Mouse (Mus musculus) intestine, postnatal 0 days (tissue): ENCODE results near the gene Unc93a. TPM values are rescaled to one million over a fixed set of nuclear protein-coding genes. Genes with fewer than 3 reads are reported as not detected.
"Not testable (repeated sequence)": the region's sequence is repeated elsewhere in the genome, so short reads cannot be mapped to it uniquely, and the experiment has no call there.

ENCODE experiments used
- ATAC-seq: fragments of 200-750 bp; cut with Nextera tagmentation; 2 replicates; pipeline ENCODE4 v1.8.0; 2017; ENCODE audit warnings: mild to moderate bottlenecking, moderate TSS enrichment, moderate library complexity
- H3K27ac ChIP-seq: fragments of 300-500 bp; sonication (generic); 2 replicates; pipeline ENCODE4 v1.5.1; 2014; ENCODE audit warnings: mild to moderate bottlenecking, low read depth, low read length, moderate library complexity
- H3K27me3 ChIP-seq: fragments of 300-500 bp; sonication (generic); replicated peaks from 2 replicates; pipeline ENCODE4 v1.6.1; 2014; ENCODE audit warnings: low read length, mixed read lengths; ENCODE audit not compliant: control insufficient read depth, insufficient read depth
- H3K36me3 ChIP-seq: fragments of 300-500 bp; sonication (generic); 2 replicates; pipeline ENCODE4 v1.6.1; 2014; ENCODE audit warnings: mild to moderate bottlenecking, moderate library complexity; ENCODE audit not compliant: control insufficient read depth, insufficient read depth
- H3K4me1 ChIP-seq: fragments of 300-500 bp; sonication (generic); replicated peaks from 2 replicates; pipeline ENCODE4 v1.6.1; 2014; ENCODE audit warnings: antibody characterized with exemption, low read length, mixed read lengths; ENCODE audit not compliant: control insufficient read depth, insufficient read depth
- H3K4me2 ChIP-seq: fragments of 300-500 bp; sonication (generic); replicated peaks from 2 replicates; pipeline ENCODE4 v1.6.1; 2014; ENCODE audit warnings: low read depth, mild to moderate bottlenecking, moderate library complexity
- H3K4me3 ChIP-seq: fragments of 300-500 bp; sonication (generic); 2 replicates; pipeline ENCODE4 v1.5.1; 2014; ENCODE audit warnings: low read depth, low read length
- H3K9ac ChIP-seq: fragments of 300-500 bp; sonication (generic); 2 replicates; pipeline ENCODE4 v1.6.1; 2014; ENCODE audit warnings: mild to moderate bottlenecking, low read depth, low read length
- H3K9me3 ChIP-seq: fragments of 300-500 bp; sonication (generic); 2 replicates; pipeline ENCODE4 v1.6.1; 2016; ENCODE audit warnings: mixed run types; ENCODE audit not compliant: control insufficient read depth
- WGBS: fragments of 180-500 bp; shearing (Covaris S2); extraction: QIAGEN DNeasy Blood & Tissue Kit; methylation state at CpG from one replicate; pipeline ENCODE4 v1.1.7; 2014; 5-methylcytosine and 5-hydroxymethylcytosine counted together
- polyA plus RNA-seq: library from polyadenylated mRNA; unstranded; fragments of >200 nt; fragmentation: Nextera tagmentation; extraction: Ambion mirVana; gene quantifications from 2 replicates; pipeline ENCODE4 v1.2.1, GENCODE M21; 2015

Gene Unc93a
- polyA plus RNA-seq, 1 experiment from 2014 or later, result 0.20 TPM

GRCm38 (mm10) chr17:13092960-13093359 is 38.6 kb downstream of the Unc93a start:
- WGBS, result 88% methylated on average over 2 of the region's 4 CpGs
- not testable (repeated sequence) for ATAC-seq, H3K4me2 ChIP-seq, H3K4me3 ChIP-seq, H3K4me1 ChIP-seq, H3K27me3 ChIP-seq, H3K9me3 ChIP-seq, H3K36me3 ChIP-seq, H3K9ac ChIP-seq, H3K27ac ChIP-seq

- not testable (repeated sequence) for H3K9ac ChIP-seq, H3K4me1 ChIP-seq, H3K4me2 ChIP-seq, H3K36me3 ChIP-seq, H3K9me3 ChIP-seq, ATAC-seq, H3K4me3 ChIP-seq, H3K27me3 ChIP-seq, H3K27ac ChIP-seq
- WGBS, result 69% methylated on average over 5 of the region's 8 CpGs
Measured at GRCm38 (mm10) chr17:13092100-13092764, 39.4 kb downstream of the Unc93a start.

- ATAC-seq, H3K9ac ChIP-seq, H3K4me3 ChIP-seq, H3K36me3 ChIP-seq, H3K4me1 ChIP-seq, H3K27ac ChIP-seq, H3K9me3 ChIP-seq, H3K27me3 ChIP-seq, H3K4me2 ChIP-seq: not testable (repeated sequence)
- no CpG with 5 or more reads among the region's 1 CpGs for WGBS
Measured at GRCm38 (mm10) chr17:13091510-13091909, 40.1 kb downstream of the Unc93a start.

GRCm38 (mm10) chr17:13069227-13069626 is 62.4 kb downstream of the Unc93a start:
- not testable (repeated sequence) for H3K27ac ChIP-seq, H3K9ac ChIP-seq, H3K4me3 ChIP-seq, H3K4me2 ChIP-seq, H3K4me1 ChIP-seq, H3K27me3 ChIP-seq, ATAC-seq, H3K36me3 ChIP-seq, H3K9me3 ChIP-seq
- 55% methylated on average over 3 of the region's 5 CpGs for WGBS

DNA sequence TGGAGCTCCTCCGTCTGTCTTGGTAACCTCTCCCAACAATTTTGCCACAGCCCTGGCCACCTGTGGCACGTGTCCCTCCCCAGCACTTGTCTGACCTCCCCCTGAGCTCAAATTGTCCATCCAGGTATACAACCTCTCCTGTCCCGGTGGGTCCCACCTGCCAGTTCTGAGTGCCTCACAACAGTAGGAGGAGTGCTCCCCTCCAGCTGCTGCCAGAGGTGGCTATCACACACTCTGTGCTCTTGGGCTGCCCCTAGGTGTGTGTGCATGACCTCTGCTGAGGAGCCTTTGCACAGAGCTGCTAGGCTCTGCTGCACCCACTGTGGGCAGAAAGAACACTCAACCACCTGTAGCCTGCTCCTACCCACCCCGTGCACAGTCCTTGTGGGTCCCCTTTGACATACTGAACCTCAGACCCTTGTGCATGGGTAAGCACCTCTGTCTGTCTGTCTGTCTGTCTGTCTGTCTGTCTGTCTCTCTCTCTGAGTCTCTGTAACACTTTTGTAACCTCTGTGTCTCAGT is 63.7 kb downstream of the Unc93a start:
- H3K9ac ChIP-seq, ATAC-seq, H3K4me2 ChIP-seq, H3K4me3 ChIP-seq, H3K9me3 ChIP-seq, H3K27ac ChIP-seq, H3K27me3 ChIP-seq, H3K36me3 ChIP-seq, H3K4me1 ChIP-seq: not testable (repeated sequence)
- 100% methylated on average over 1 of the region's 4 CpGs for WGBS

- H3K9ac ChIP-seq, H3K27me3 ChIP-seq, H3K27ac ChIP-seq, H3K4me2 ChIP-seq, ATAC-seq, H3K36me3 ChIP-seq, H3K9me3 ChIP-seq, H3K4me3 ChIP-seq, H3K4me1 ChIP-seq: not testable (repeated sequence)
- WGBS, result 67% methylated on average over 4 of the region's 7 CpGs
Measured at GRCm38 (mm10) chr17:13062882-13063281, 68.7 kb downstream of the Unc93a start.

GRCm38 (mm10) chr17:13060804-13061203 is 70.8 kb downstream of the Unc93a start, which contains the start of gene Tcp10b:
Gene Tcp10b, plus strand, starts transcription at chr17:13061104.
- H3K9me3 ChIP-seq, ATAC-seq, H3K4me1 ChIP-seq, H3K27ac ChIP-seq, H3K27me3 ChIP-seq, H3K36me3 ChIP-seq, H3K4me2 ChIP-seq, H3K4me3 ChIP-seq, H3K9ac ChIP-seq: not testable (repeated sequence)
- 92% methylated on average over 4 of the region's 4 CpGs for WGBS

Other genes starting within 250 kb of the Unc93a start
- gene Pnldc1, start 221.6 kb downstream of the Unc93a start, polyA plus RNA-seq, result 0.48 and 0.54 TPM in 2 replicates
- gene Tcp1, start 216.1 kb downstream of the Unc93a start, polyA plus RNA-seq, result 143 and 144 TPM in 2 replicates
- gene Mrpl18, start 215.5 kb downstream of the Unc93a start, polyA plus RNA-seq, result 112 and 121 TPM in 2 replicates
- 0.18 and 0.51 TPM in 2 replicates for gene Acat3, start 191.2 kb downstream of the Unc93a start, polyA plus RNA-seq
- gene Acat2, start 171.1 kb downstream of the Unc93a start, polyA plus RNA-seq, result 62.7 and 69.3 TPM in 2 replicates
- 86.8 and 87.2 TPM in 2 replicates for gene Wtap, start 137.6 kb downstream of the Unc93a start, polyA plus RNA-seq
- gene Sod2, start 125.0 kb downstream of the Unc93a start, polyA plus RNA-seq, result 125 and 138 TPM in 2 replicates
- gene Gpr31b, start 79.5 kb downstream of the Unc93a start, polyA plus RNA-seq, result 0.13 TPM in 1 of 2 replicates, not detected in the other
- gene Tcp10b, start 70.7 kb downstream of the Unc93a start, polyA plus RNA-seq, result 0.07 and 0.10 TPM in 2 replicates
- not detected in 2 replicates for gene Smok2a, start 89.4 kb upstream of the Unc93a start, polyA plus RNA-seq
- not detected in 2 replicates for gene Smok2b, start 98.4 kb upstream of the Unc93a start, polyA plus RNA-seq
- gene Tcp10c, start 222.8 kb upstream of the Unc93a start, polyA plus RNA-seq, result not detected in 2 replicates